Mouse (Mus musculus): ENCODE results near the gene Figla. TPM values are rescaled to one million over a fixed set of nuclear protein-coding genes. Genes with fewer than 3 reads are reported as not detected.
A peak's percentile ranks its signal among the peaks of the same experiment; 100 is the strongest.

The Figla gene
- polyA plus RNA-seq, 1 experiment from 2014 or later, result not detected

- no peak for ATAC-seq
- Histone ChIP-seq H3K27me3 (no peaks in the 10 kb centered on the region), H3K4me1 (peaks cover 43% of the 10 kb centered on the region)
Measured at GRCm38 (mm10) chr6:86033635-86034034, 17.7 kb downstream of the Figla start.

GRCm38 (mm10) chr6:86038901-86039300 lies 22.9 kb downstream of the Figla start:
- no peak for ATAC-seq
- no peak overlapping the region for H3K9ac ChIP-seq
- no peaks in the 10 kb centered on the region for H3K9me3 ChIP-seq (replicated peaks)
- H3K4me2 ChIP-seq, result no peak overlapping the region
- H3K36me3 ChIP-seq (ENCODE audit: poor library complexity, severe bottlenecking), result no peaks in the 10 kb centered on the region
- H3K27me3 ChIP-seq, result no peaks in the 10 kb centered on the region
- H3K27ac ChIP-seq, result no peak overlapping the region
- H3K4me3 ChIP-seq, result no peak overlapping the region
- H3K4me1 ChIP-seq, result peaks cover 17% of the 10 kb centered on the region
- WGBS, result 78% methylated on average over 2 of the region's 2 CpGs

More at GRCm38 (mm10) chr6:86033635-86034034, 17.7 kb downstream of the Figla start:
- Histone ChIP-seq H3K4me3 (no peak overlapping the region), H3K9ac (no peak overlapping the region), H3K9me3 (replicated peaks) (no peaks in the 10 kb centered on the region), H3K36me3 (ENCODE audit: poor library complexity, severe bottlenecking) (no peaks in the 10 kb centered on the region), H3K4me2 (no peak overlapping the region), H3K27ac (no peak overlapping the region)
- WGBS, result 93% methylated on average over 1 of the region's 1 CpGs

GRCm38 (mm10) chr6:86040140-86040539 lies 24.2 kb downstream of the Figla start:
- no peak; the same call in 1 of the 2 replicates for ATAC-seq
- Histone ChIP-seq H3K4me1 (peaks cover 17% of the 10 kb centered on the region), H3K9ac (no peak overlapping the region), H3K4me3 (no peak overlapping the region), H3K36me3 (ENCODE audit: poor library complexity, severe bottlenecking) (no peaks in the 10 kb centered on the region), H3K9me3 (replicated peaks) (no peaks in the 10 kb centered on the region), H3K27ac (peak overlapping the region; percentile 31; the same call in 1 of the 2 replicates), H3K27me3 (no peaks in the 10 kb centered on the region), H3K4me2 (no peak overlapping the region)
- 38% methylated on average over 1 of the region's 1 CpGs for WGBS

GRCm38 (mm10) chr6:86047510-86047909 lies 31.5 kb downstream of the Figla start:
- WGBS, result 90% methylated on average over 11 of the region's 11 CpGs
- H3K9me3 ChIP-seq (replicated peaks), result no peaks in the 10 kb centered on the region
- H3K4me2 ChIP-seq, result no peak overlapping the region
- H3K4me3 ChIP-seq, result no peak overlapping the region
- no peaks in the 10 kb centered on the region for H3K27me3 ChIP-seq
- peaks cover 45% of the 10 kb centered on the region for H3K4me1 ChIP-seq
- H3K36me3 ChIP-seq (ENCODE audit: poor library complexity, severe bottlenecking), result no peaks in the 10 kb centered on the region
- H3K27ac ChIP-seq, result peak overlapping the region; percentile 35; the same call in 1 of the 2 replicates
- no peak for ATAC-seq
- H3K9ac ChIP-seq, result no peak overlapping the region

- 80% methylated on average over 5 of the region's 5 CpGs for WGBS
- Histone ChIP-seq H3K36me3 (ENCODE audit: poor library complexity, severe bottlenecking) (no peaks in the 10 kb centered on the region), H3K4me3 (no peak overlapping the region), H3K27me3 (no peaks in the 10 kb centered on the region), H3K9me3 (replicated peaks) (no peaks in the 10 kb centered on the region), H3K27ac (no peak overlapping the region), H3K9ac (no peak overlapping the region), H3K4me2 (no peak overlapping the region), H3K4me1 (peaks cover 55% of the 10 kb centered on the region)
- ATAC-seq, result no peak
Measured at GRCm38 (mm10) chr6:86048509-86048908, 32.5 kb downstream of the Figla start.

- H3K9me3 ChIP-seq (replicated peaks), result no peaks in the 10 kb centered on the region
- H3K4me2 ChIP-seq, result peak overlapping the region; percentile 10; the same call in 1 of the 2 replicates
- ATAC-seq, result no peak
- no peaks in the 10 kb centered on the region for H3K27me3 ChIP-seq
- peak overlapping the region; percentile 45; the same call in 1 of the 2 replicates for H3K9ac ChIP-seq
- H3K36me3 ChIP-seq (ENCODE audit: poor library complexity, severe bottlenecking), result no peaks in the 10 kb centered on the region
- H3K4me3 ChIP-seq, result no peak overlapping the region
- H3K27ac ChIP-seq, result peak overlapping the region; percentile 98
- H3K4me1 ChIP-seq, result peaks cover 64% of the 10 kb centered on the region
- 62% methylated on average over 6 of the region's 6 CpGs for WGBS
Measured at GRCm38 (mm10) chr6:86050586-86051268, 34.8 kb downstream of the Figla start.

- Histone ChIP-seq H3K4me2 (peak overlapping the region; percentile 49), H3K4me1 (peaks cover 68% of the 10 kb centered on the region), H3K4me3 (peak overlapping the region; percentile 9; the same call in 1 of the 2 replicates), H3K9ac (peak overlapping the region; percentile 61), H3K36me3 (ENCODE audit: poor library complexity, severe bottlenecking) (no peaks in the 10 kb centered on the region), H3K27ac (peak overlapping the region; percentile 98), H3K27me3 (no peaks in the 10 kb centered on the region), H3K9me3 (replicated peaks) (no peaks in the 10 kb centered on the region)
- peak; percentile 86 for ATAC-seq
- 7% methylated on average over 7 of the region's 7 CpGs for WGBS
Measured at GRCm38 (mm10) chr6:86052032-86052459, 36.1 kb downstream of the Figla start.

- H3K4me3 ChIP-seq, result peak overlapping the region; percentile 9; the same call in 1 of the 2 replicates
- no peaks in the 10 kb centered on the region for H3K9me3 ChIP-seq (replicated peaks)
- no peaks in the 10 kb centered on the region for H3K27me3 ChIP-seq
- peak overlapping the region; percentile 61 for H3K9ac ChIP-seq
- ATAC-seq, result peak; percentile 28
- no peaks in the 10 kb centered on the region for H3K36me3 ChIP-seq (ENCODE audit: poor library complexity, severe bottlenecking)
- 20% methylated on average over 4 of the region's 4 CpGs for WGBS
- H3K4me1 ChIP-seq, result peaks cover 71% of the 10 kb centered on the region
- peak overlapping the region; percentile 49 for H3K4me2 ChIP-seq
- peak overlapping the region; percentile 98 for H3K27ac ChIP-seq
Measured at GRCm38 (mm10) chr6:86052556-86052955, 36.6 kb downstream of the Figla start.

- Histone ChIP-seq H3K27ac (peak overlapping the region; percentile 98), H3K27me3 (no peaks in the 10 kb centered on the region), H3K36me3 (ENCODE audit: poor library complexity, severe bottlenecking) (no peaks in the 10 kb centered on the region), H3K4me2 (peak overlapping the region; percentile 49), H3K9me3 (replicated peaks) (no peaks in the 10 kb centered on the region), H3K9ac (peak overlapping the region; percentile 61), H3K4me1 (peaks cover 72% of the 10 kb centered on the region), H3K4me3 (no peak overlapping the region)
- peak; percentile 23 for ATAC-seq
- whole genome bisulfite sequencing, result 4% methylated on average over 4 of the region's 4 CpGs
Measured at GRCm38 (mm10) chr6:86053099-86053498, 37.1 kb downstream of the Figla start.

GRCm38 (mm10) chr6:86053594-86053993 lies 37.6 kb downstream of the Figla start:
- ATAC-seq, result no peak
- peak overlapping the region; percentile 49 for H3K4me2 ChIP-seq
- peaks cover 73% of the 10 kb centered on the region for H3K4me1 ChIP-seq
- no peaks in the 10 kb centered on the region for H3K27me3 ChIP-seq
- WGBS, result 60% methylated on average over 5 of the region's 5 CpGs
- H3K9ac ChIP-seq, result peak overlapping the region; percentile 61
- no peak overlapping the region for H3K4me3 ChIP-seq
- H3K36me3 ChIP-seq (ENCODE audit: poor library complexity, severe bottlenecking), result no peaks in the 10 kb centered on the region
- H3K9me3 ChIP-seq (replicated peaks), result no peaks in the 10 kb centered on the region
- H3K27ac ChIP-seq, result peak overlapping the region; percentile 98

GRCm38 (mm10) chr6:86058475-86058874 lies 42.5 kb downstream of the Figla start:
- WGBS, result 0% methylated on average over 1 of the region's 1 CpGs
- peak overlapping the region; percentile 43; the same call in 1 of the 2 replicates for H3K4me2 ChIP-seq
- no peak overlapping the region for H3K9ac ChIP-seq
- H3K4me3 ChIP-seq, result no peak overlapping the region
- no peaks in the 10 kb centered on the region for H3K36me3 ChIP-seq (ENCODE audit: poor library complexity, severe bottlenecking)
- H3K27me3 ChIP-seq, result no peaks in the 10 kb centered on the region
- H3K4me1 ChIP-seq, result peaks cover 78% of the 10 kb centered on the region
- no peaks in the 10 kb centered on the region for H3K9me3 ChIP-seq (replicated peaks)
- ATAC-seq, result peak; percentile 44
- H3K27ac ChIP-seq, result peak overlapping the region; percentile 96

- WGBS, result 19% methylated on average over 7 of the region's 7 CpGs
- Histone ChIP-seq H3K36me3 (ENCODE audit: poor library complexity, severe bottlenecking) (no peaks in the 10 kb centered on the region), H3K27ac (peak overlapping the region; percentile 96), H3K4me1 (peaks cover 78% of the 10 kb centered on the region), H3K4me2 (peak overlapping the region; percentile 43), H3K9ac (peak overlapping the region; percentile 54), H3K27me3 (no peaks in the 10 kb centered on the region), H3K9me3 (replicated peaks) (no peaks in the 10 kb centered on the region), H3K4me3 (no peak overlapping the region)
- peak; percentile 86 for ATAC-seq
Measured at GRCm38 (mm10) chr6:86059151-86059853, 43.3 kb downstream of the Figla start.

Data from forebrain, embryonic 13.5 days (tissue).